Mouse (Mus musculus) midbrain, embryonic 10.5 days (tissue): ENCODE results near the gene Cenpa. TPM values are rescaled to one million over a fixed set of nuclear protein-coding genes. Genes with fewer than 3 reads are reported as not detected.
"Not testable (repeated sequence)": the region's sequence is repeated elsewhere in the genome, so short reads cannot be mapped to it uniquely, and the experiment has no call there.

ENCODE experiments used
- DNase-seq: peaks from one replicate; pipeline ENCODE4 v3.0.0-alpha.2; 2017; ENCODE audit warnings: low spot score
- H3K27ac ChIP-seq: fragments of 300-500 bp; sonication (generic); replicated peaks from 2 replicates; pipeline ENCODE4 v1.5.1; 2016; ENCODE audit warnings: mild to moderate bottlenecking
- H3K27me3 ChIP-seq: fragments of 300-500 bp; sonication (generic); 2 replicates; pipeline ENCODE4 v1.6.1; 2016; ENCODE audit warnings: low read depth, mild to moderate bottlenecking; ENCODE audit not compliant: poor library complexity, severe bottlenecking
- H3K36me3 ChIP-seq: fragments of 300-500 bp; sonication (generic); 2 replicates; pipeline ENCODE4 v1.6.1; 2016; ENCODE audit warnings: mild to moderate bottlenecking, moderate library complexity
- H3K4me1 ChIP-seq: fragments of 300-500 bp; sonication (generic); 2 replicates; pipeline ENCODE4 v1.6.1; 2016
- H3K4me3 ChIP-seq: fragments of 300-500 bp; sonication (generic); 2 replicates; pipeline ENCODE4 v1.5.1; 2016; ENCODE audit warnings: mild to moderate bottlenecking, moderate library complexity
- H3K9me3 ChIP-seq: fragments of 300-500 bp; sonication (generic); replicated peaks from 2 replicates; pipeline ENCODE4 v1.6.1; 2016; ENCODE audit warnings: mild to moderate bottlenecking
- WGBS: fragments of 180-500 bp; shearing (Covaris S2); methylation state at CpG from one replicate; pipeline ENCODE4 v1.1.7; 2016; 5-methylcytosine and 5-hydroxymethylcytosine counted together
- polyA plus RNA-seq: library from polyadenylated mRNA; unstranded; fragments of >200 nt; fragmentation: Nextera tagmentation; extraction: Ambion mirVana; gene quantifications from 2 replicates; pipeline ENCODE4 v1.2.1, GENCODE M21; 2016

Gene Cenpa
- polyA plus RNA-seq, 1 experiment from 2014 or later, result 444 TPM

- Histone ChIP-seq H3K27me3 (no peaks in the 10 kb centered on the region), H3K4me3 (peak overlapping the region; percentile 90), H3K36me3 (peaks cover 57% of the 10 kb centered on the region), H3K9me3 (no peaks in the 10 kb centered on the region), H3K4me1 (peaks cover 28% of the 10 kb centered on the region), H3K27ac (no peak overlapping the region)
- DNase-seq, result no peak
- WGBS, result 94% methylated on average over 9 of the region's 9 CpGs
Measured at GRCm38 (mm10) chr5:30668637-30669495, 2.3 kb downstream of the Cenpa start.

GRCm38 (mm10) chr5:30669496-30669830, 2.9 kb downstream of the Cenpa start:
- no peaks in the 10 kb centered on the region for H3K27me3 ChIP-seq

GRCm38 (mm10) chr5:30670091-30670490, 3.5 kb downstream of the Cenpa start:
- Histone ChIP-seq H3K4me3 (no peak overlapping the region), H3K9me3 (no peaks in the 10 kb centered on the region), H3K36me3 (peaks cover 70% of the 10 kb centered on the region), H3K27ac (no peak overlapping the region), H3K4me1 (peaks cover 28% of the 10 kb centered on the region), H3K27me3 (no peaks in the 10 kb centered on the region)
- no peak for DNase-seq
- WGBS, result 92% methylated on average over 7 of the region's 7 CpGs

More at GRCm38 (mm10) chr5:30669496-30669830, 2.9 kb downstream of the Cenpa start:
- 92% methylated on average over 3 of the region's 3 CpGs for WGBS
- peaks cover 28% of the 10 kb centered on the region for H3K4me1 ChIP-seq
- H3K9me3 ChIP-seq, result no peaks in the 10 kb centered on the region
- H3K27ac ChIP-seq, result no peak overlapping the region
- H3K4me3 ChIP-seq, result 0 out of 2 replicates have a peak overlapping the region, but pooled peaks have one; percentile 90
- DNase-seq, result no peak
- H3K36me3 ChIP-seq, result peaks cover 63% of the 10 kb centered on the region

GRCm38 (mm10) chr5:30674001-30674400, 7.4 kb downstream of the Cenpa start:
- no peak overlapping the region for H3K4me3 ChIP-seq
- peaks cover 97% of the 10 kb centered on the region for H3K36me3 ChIP-seq
- no peak overlapping the region for H3K27ac ChIP-seq
- peaks cover 6% of the 10 kb centered on the region for H3K4me1 ChIP-seq
- H3K9me3 ChIP-seq, result no peaks in the 10 kb centered on the region
- no peak for DNase-seq
- 86% methylated on average over 7 of the region's 7 CpGs for WGBS
- H3K27me3 ChIP-seq, result no peaks in the 10 kb centered on the region

- Histone ChIP-seq H3K27ac (no peak overlapping the region), H3K4me1 (no peaks in the 10 kb centered on the region), H3K27me3 (no peaks in the 10 kb centered on the region), H3K4me3 (no peak overlapping the region), H3K9me3 (no peaks in the 10 kb centered on the region), H3K36me3 (peaks cover 70% of the 10 kb centered on the region)
- WGBS, result 88% methylated on average over 7 of the region's 7 CpGs
- no peak for DNase-seq
Measured at GRCm38 (mm10) chr5:30676800-30677199, 10.2 kb downstream of the Cenpa start.

- H3K36me3 ChIP-seq, result peaks cover 57% of the 10 kb centered on the region
- not testable (repeated sequence) for DNase-seq, H3K4me3 ChIP-seq, H3K9me3 ChIP-seq, H3K27me3 ChIP-seq, H3K4me1 ChIP-seq, H3K27ac ChIP-seq
- 88% methylated on average over 3 of the region's 3 CpGs for WGBS
Measured at GRCm38 (mm10) chr5:30678069-30678468, 11.5 kb downstream of the Cenpa start.

- 90% methylated on average over 4 of the region's 4 CpGs for WGBS
- H3K4me3 ChIP-seq, result no peak overlapping the region
- H3K27ac ChIP-seq, result no peak overlapping the region
- DNase-seq, result no peak
- no peaks in the 10 kb centered on the region for H3K4me1 ChIP-seq
- peaks cover 50% of the 10 kb centered on the region for H3K36me3 ChIP-seq
- no peaks in the 10 kb centered on the region for H3K9me3 ChIP-seq
- no peaks in the 10 kb centered on the region for H3K27me3 ChIP-seq
Measured at GRCm38 (mm10) chr5:30678722-30679296, 12.2 kb downstream of the Cenpa start.

GRCm38 (mm10) chr5:30679593-30679992, 13.0 kb downstream of the Cenpa start:
- peaks cover 42% of the 10 kb centered on the region for H3K36me3 ChIP-seq
- no peaks in the 10 kb centered on the region for H3K27me3 ChIP-seq
- no peaks in the 10 kb centered on the region for H3K9me3 ChIP-seq
- no peak overlapping the region for H3K4me3 ChIP-seq
- 85% methylated on average over 5 of the region's 5 CpGs for WGBS
- no peak for DNase-seq
- no peaks in the 10 kb centered on the region for H3K4me1 ChIP-seq
- no peak overlapping the region for H3K27ac ChIP-seq

GRCm38 (mm10) chr5:30681970-30682369, 15.4 kb downstream of the Cenpa start:
- DNase-seq, result no peak
- H3K36me3 ChIP-seq, result peaks cover 18% of the 10 kb centered on the region
- H3K4me1 ChIP-seq, result no peaks in the 10 kb centered on the region
- 92% methylated on average over 5 of the region's 5 CpGs for WGBS
- H3K27ac ChIP-seq, result no peak overlapping the region
- H3K27me3 ChIP-seq, result no peaks in the 10 kb centered on the region
- no peaks in the 10 kb centered on the region for H3K9me3 ChIP-seq
- H3K4me3 ChIP-seq, result no peak overlapping the region

- Histone ChIP-seq H3K4me1 (no peaks in the 10 kb centered on the region), H3K4me3 (no peak overlapping the region), H3K27me3 (no peaks in the 10 kb centered on the region), H3K27ac (no peak overlapping the region), H3K9me3 (no peaks in the 10 kb centered on the region), H3K36me3 (peaks cover 10% of the 10 kb centered on the region)
- DNase-seq, result no peak
Measured at GRCm38 (mm10) chr5:30682967-30683600, 16.5 kb downstream of the Cenpa start.

- 77% methylated on average over 3 of the region's 3 CpGs for WGBS
- Histone ChIP-seq H3K9me3 (no peaks in the 10 kb centered on the region), H3K4me3 (no peak overlapping the region), H3K27ac (no peak overlapping the region), H3K4me1 (no peaks in the 10 kb centered on the region), H3K27me3 (no peaks in the 10 kb centered on the region), H3K36me3 (peaks cover under 1% of the 10 kb centered on the region; the same call in 1 of the 2 replicates)
- DNase-seq, result no peak
Measured at GRCm38 (mm10) chr5:30683993-30684392, 17.4 kb downstream of the Cenpa start.

- WGBS, result 70% methylated on average over 3 of the region's 3 CpGs
- Histone ChIP-seq H3K4me1 (no peaks in the 10 kb centered on the region), H3K9me3 (no peaks in the 10 kb centered on the region), H3K27me3 (no peaks in the 10 kb centered on the region), H3K36me3 (no peaks in the 10 kb centered on the region), H3K27ac (no peak overlapping the region), H3K4me3 (no peak overlapping the region)
- no peak for DNase-seq
Measured at GRCm38 (mm10) chr5:30686781-30687180, 20.2 kb downstream of the Cenpa start.
